Mouse (Mus musculus) B cell, adult 62 days (primary cell): ENCODE data around the gene Atxn7l3b. TPM values are rescaled to one million over a fixed set of nuclear protein-coding genes. Genes with fewer than 3 reads are reported as not detected.

Experiments
- total RNA-seq: library from RNA; stranded (reverse); gene quantifications from 4 replicates; pipeline ENCODE4 v1.2.4, GENCODE M21; 2023

The Atxn7l3b gene
- total RNA-seq = 69.0 to 74.3 TPM (median 72.3 TPM) in 4 replicates

GRCm38 (mm10) chr10:112928452-112929221, at the start of gene Atxn7l3b:
Atxn7l3b (minus strand) TSS chr10:112929001.

